Mouse (Mus musculus): Measurements from ENCODE around the gene Ephb4. TPM values are rescaled to one million over a fixed set of nuclear protein-coding genes. Genes with fewer than 3 reads are reported as not detected.

Gene Ephb4
- polyA plus RNA-seq (2014; fragmentation: Illumina TruSeq; extraction: RNeasy Lipid Tissue Mini Kit (QIAGEN cat#74804); ENCODE audit: low replicate concordance) = 4.2 TPM

GRCm38 (mm10) chr5:137349384-137350204 is at the start of gene Ephb4:
TSS of gene Ephb4 (plus strand) at chr5:137350109.

GRCm38 (mm10) chr5:137307071-137307912 is 42.6 kb upstream of the Ephb4 start, which contains the start of gene Srrt:
TSS of gene Srrt (minus strand) at chr5:137307674.

GRCm38 (mm10) chr5:137314193-137315083 is 35.5 kb upstream of the Ephb4 start, which contains the start of gene Trip6:
TSS of gene Trip6 (minus strand) at chr5:137314404.

GRCm38 (mm10) chr5:137333512-137334174 is 16.3 kb upstream of the Ephb4 start, which contains the start of gene Slc12a9:
TSS of gene Slc12a9 (minus strand) at chr5:137333597.

Other genes with a start within 250 kb of the Ephb4 start
- gene Trim56, start 233.9 kb upstream of the Ephb4 start, polyA plus RNA-seq (2014; fragmentation: Illumina TruSeq; extraction: RNeasy Lipid Tissue Mini Kit (QIAGEN cat#74804); ENCODE audit: low replicate concordance) = 26.4 TPM
- 739 TPM for gene Muc3, start 200.8 kb upstream of the Ephb4 start, polyA plus RNA-seq (2014; fragmentation: Illumina TruSeq; extraction: RNeasy Lipid Tissue Mini Kit (QIAGEN cat#74804); ENCODE audit: low replicate concordance)
- 5.4 TPM for gene Muc3a, start 137.7 kb upstream of the Ephb4 start, polyA plus RNA-seq (2014; fragmentation: Illumina TruSeq; extraction: RNeasy Lipid Tissue Mini Kit (QIAGEN cat#74804); ENCODE audit: low replicate concordance)
- not detected for gene Ache, start 62.6 kb upstream of the Ephb4 start, polyA plus RNA-seq (2014; fragmentation: Illumina TruSeq; extraction: RNeasy Lipid Tissue Mini Kit (QIAGEN cat#74804); ENCODE audit: low replicate concordance)
- 1.9 TPM for gene Ufsp1, start 55.5 kb upstream of the Ephb4 start, polyA plus RNA-seq (2014; fragmentation: Illumina TruSeq; extraction: RNeasy Lipid Tissue Mini Kit (QIAGEN cat#74804); ENCODE audit: low replicate concordance)
- gene Srrt, start 42.4 kb upstream of the Ephb4 start, polyA plus RNA-seq (2014; fragmentation: Illumina TruSeq; extraction: RNeasy Lipid Tissue Mini Kit (QIAGEN cat#74804); ENCODE audit: low replicate concordance) = 15.2 TPM
- gene Trip6, start 35.7 kb upstream of the Ephb4 start, polyA plus RNA-seq (2014; fragmentation: Illumina TruSeq; extraction: RNeasy Lipid Tissue Mini Kit (QIAGEN cat#74804); ENCODE audit: low replicate concordance) = not detected
- gene Slc12a9, start 16.5 kb upstream of the Ephb4 start, polyA plus RNA-seq (2014; fragmentation: Illumina TruSeq; extraction: RNeasy Lipid Tissue Mini Kit (QIAGEN cat#74804); ENCODE audit: low replicate concordance) = 0.33 TPM
- 0.19 TPM for gene Zan, start 127.0 kb downstream of the Ephb4 start, polyA plus RNA-seq (2014; fragmentation: Illumina TruSeq; extraction: RNeasy Lipid Tissue Mini Kit (QIAGEN cat#74804); ENCODE audit: low replicate concordance)
- not detected for gene Pop7, start 152.4 kb downstream of the Ephb4 start, polyA plus RNA-seq (2014; fragmentation: Illumina TruSeq; extraction: RNeasy Lipid Tissue Mini Kit (QIAGEN cat#74804); ENCODE audit: low replicate concordance)
- gene Gigyf1, start 168.4 kb downstream of the Ephb4 start, polyA plus RNA-seq (2014; fragmentation: Illumina TruSeq; extraction: RNeasy Lipid Tissue Mini Kit (QIAGEN cat#74804); ENCODE audit: low replicate concordance) = 0.97 TPM
- gene Epo, start 183.1 kb downstream of the Ephb4 start, polyA plus RNA-seq (2014; fragmentation: Illumina TruSeq; extraction: RNeasy Lipid Tissue Mini Kit (QIAGEN cat#74804); ENCODE audit: low replicate concordance) = not detected
- gene Gnb2, start 183.4 kb downstream of the Ephb4 start, polyA plus RNA-seq (2014; fragmentation: Illumina TruSeq; extraction: RNeasy Lipid Tissue Mini Kit (QIAGEN cat#74804); ENCODE audit: low replicate concordance) = 1.5 TPM
- not detected for gene Actl6b, start 203.4 kb downstream of the Ephb4 start, polyA plus RNA-seq (2014; fragmentation: Illumina TruSeq; extraction: RNeasy Lipid Tissue Mini Kit (QIAGEN cat#74804); ENCODE audit: low replicate concordance)
- gene Tfr2, start 219.7 kb downstream of the Ephb4 start, polyA plus RNA-seq (2014; fragmentation: Illumina TruSeq; extraction: RNeasy Lipid Tissue Mini Kit (QIAGEN cat#74804); ENCODE audit: low replicate concordance) = not detected

Measured in small intestine, adult 10 weeks (tissue).